Mouse (Mus musculus) intestine, embryonic 14.5 days (tissue): ENCODE measurements around the gene Nlrc3. TPM values are rescaled to one million over a fixed set of nuclear protein-coding genes. Genes with fewer than 3 reads are reported as not detected.
"Not testable (repeated sequence)": the region's sequence is repeated elsewhere in the genome, so short reads cannot be mapped to it uniquely, and the experiment has no call there.

ENCODE experiments used
- ATAC-seq: fragments of 200-750 bp; cut with Nextera tagmentation; replicated peaks from 2 replicates; pipeline ENCODE4 v1.8.0; 2017; ENCODE audit warnings: low read depth, moderate number of reproducible peaks, moderate TSS enrichment, moderate library complexity; ENCODE audit not compliant: low FRiP score, low TSS enrichment
- DNase-seq: peaks from one replicate; pipeline ENCODE4 v3.0.0-alpha.2; 2018; ENCODE audit warnings: low spot score
- H3K27ac ChIP-seq: fragments of 300-500 bp; sonication (generic); 2 replicates; pipeline ENCODE4 v1.5.1; 2014; ENCODE audit warnings: low read depth, mild to moderate bottlenecking, control low read depth
- H3K27me3 ChIP-seq: fragments of 300-500 bp; sonication (generic); replicated peaks from 2 replicates; pipeline ENCODE4 v1.6.1; 2014; ENCODE audit warnings: low read length, control low read depth; ENCODE audit not compliant: control insufficient read depth, insufficient read depth
- H3K36me3 ChIP-seq: fragments of 300-500 bp; sonication (generic); 2 replicates; pipeline ENCODE4 v1.6.1; 2014; ENCODE audit warnings: low read length, control low read depth; ENCODE audit not compliant: control insufficient read depth, insufficient read depth
- H3K4me1 ChIP-seq: fragments of 300-500 bp; sonication (generic); replicated peaks from 2 replicates; pipeline ENCODE4 v1.6.1; 2014; ENCODE audit warnings: low read length, control low read depth, mixed read lengths; ENCODE audit not compliant: control insufficient read depth, insufficient read depth
- H3K4me2 ChIP-seq: fragments of 300-500 bp; sonication (generic); 2 replicates; pipeline ENCODE4 v1.6.1; 2014; ENCODE audit warnings: low read length
- H3K4me3 ChIP-seq: fragments of 300-500 bp; sonication (generic); 2 replicates; pipeline ENCODE4 v1.5.1; 2014; ENCODE audit warnings: low read depth, low read length, control low read depth, mixed read lengths
- H3K9ac ChIP-seq: fragments of 300-500 bp; sonication (generic); 2 replicates; pipeline ENCODE4 v1.6.1; 2014; ENCODE audit warnings: mild to moderate bottlenecking, low read length
- H3K9me3 ChIP-seq: fragments of 300-500 bp; sonication (generic); 2 replicates; pipeline ENCODE4 v1.6.1; 2016; ENCODE audit warnings: low read length, control low read depth; ENCODE audit not compliant: control insufficient read depth
- WGBS: fragments of 180-500 bp; shearing (Covaris S2); extraction: QIAGEN DNeasy Blood & Tissue Kit; methylation state at CpG from one replicate; pipeline ENCODE4 v1.1.7; 2014; 5-methylcytosine and 5-hydroxymethylcytosine counted together
- polyA plus RNA-seq: library from polyadenylated mRNA; unstranded; fragments of >200 nt; fragmentation: Nextera tagmentation; extraction: Ambion mirVana; gene quantifications from 2 replicates; pipeline ENCODE4 v1.2.1, GENCODE M21; 2014

Nlrc3 gene
- 0.84 and 1.6 TPM in 2 replicates for polyA plus RNA-seq

DNA sequence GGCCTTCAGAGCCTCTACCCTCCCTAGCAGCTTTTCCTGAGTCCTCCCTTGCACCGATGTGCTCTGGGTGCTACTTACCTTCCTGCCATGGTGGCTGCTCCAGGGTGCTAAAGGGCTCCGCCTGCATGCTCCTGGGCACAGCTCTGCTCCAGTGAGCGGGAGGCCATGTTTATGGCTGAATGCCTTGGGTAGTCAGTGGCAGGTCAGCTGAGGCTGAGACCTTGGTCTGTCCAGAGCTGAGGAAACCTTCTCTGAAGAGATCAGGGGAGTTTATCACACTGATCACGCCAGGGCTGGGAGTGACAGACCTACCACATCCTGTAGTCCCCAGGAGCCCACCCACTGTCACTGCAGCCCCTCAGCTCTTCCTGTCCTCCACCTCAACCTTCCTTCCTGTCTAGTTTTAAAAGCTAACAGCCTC lies at the start of gene Nlrc3:
Gene Nlrc3, minus strand, starts transcription at position 382 of the 421 bp plus-strand sequence.
- Histone ChIP-seq H3K4me2 (no peak within 1 kb of the TSS), H3K4me3 (no peak within 1 kb of the TSS), H3K9ac (no peak within 1 kb of the TSS), H3K4me1 (no peaks in the 10 kb centered on the region), H3K36me3 (peaks cover 36% of the 10 kb centered on the region), H3K27me3 (no peaks in the 10 kb centered on the region), H3K27ac (no peak within 1 kb of the TSS), H3K9me3 (no peaks in the 10 kb centered on the region)
- no peak for DNase-seq
- no peak; the same call in 1 of the 2 replicates for ATAC-seq
- 63% methylated on average over 4 of the region's 4 CpGs for WGBS

DNA sequence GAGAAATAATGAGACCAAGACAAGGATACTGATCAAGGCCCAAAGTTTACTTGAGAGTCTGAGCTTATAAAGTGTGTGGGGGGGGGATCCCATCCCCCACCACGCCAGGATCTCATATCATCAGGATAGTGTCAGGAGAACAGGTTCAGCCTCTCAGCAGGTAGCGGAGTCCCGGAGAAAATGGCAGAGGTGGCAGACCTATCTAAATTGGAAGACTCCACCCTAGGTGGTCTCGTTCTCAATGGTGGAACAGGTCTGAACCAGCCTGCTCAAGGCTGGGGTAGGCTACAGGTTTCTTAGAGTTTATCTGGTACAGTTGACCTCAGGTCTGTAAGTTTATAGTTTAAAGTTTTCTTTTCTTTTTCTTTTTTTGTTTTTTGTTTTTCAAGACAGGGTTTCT lies 46.3 kb upstream of the Nlrc3 start:
- Histone ChIP-seq H3K27me3 (no peaks in the 10 kb centered on the region), H3K36me3 (no peaks in the 10 kb centered on the region), H3K4me2 (no peak overlapping the region), H3K9me3 (no peaks in the 10 kb centered on the region), H3K4me3 (no peak overlapping the region), H3K9ac (no peak overlapping the region), H3K4me1 (no peaks in the 10 kb centered on the region), H3K27ac (no peak overlapping the region)
- 73% methylated on average over 4 of the region's 4 CpGs for WGBS
- ATAC-seq = no peak
- no peak for DNase-seq

DNA sequence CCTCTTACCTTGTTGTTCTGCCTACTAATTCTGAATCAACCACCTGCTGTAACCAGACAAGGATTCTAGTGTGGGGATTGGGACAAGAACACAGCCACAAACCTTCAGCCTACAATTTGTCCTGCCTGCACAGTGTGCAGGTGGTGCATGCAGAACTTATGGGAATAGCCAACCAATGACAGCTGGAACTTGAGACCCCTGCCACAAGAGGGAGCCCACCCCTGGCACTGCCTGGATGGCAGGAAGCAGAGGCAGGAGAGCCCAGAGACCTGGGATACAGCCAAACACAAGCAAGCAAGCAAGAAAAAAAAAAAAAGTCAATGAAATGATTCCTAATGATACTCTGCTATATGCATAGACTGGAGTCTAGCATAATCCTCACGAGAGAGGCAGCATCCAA lies 44.8 kb upstream of the Nlrc3 start:
- no peak overlapping the region for H3K4me3 ChIP-seq
- ATAC-seq (no peak), DNase-seq (no peak)
- 89% methylated on average over 1 of the region's 1 CpGs for WGBS
- H3K4me1 ChIP-seq = no peaks in the 10 kb centered on the region
- H3K27ac ChIP-seq = no peak overlapping the region
- H3K9me3 ChIP-seq = no peaks in the 10 kb centered on the region
- H3K27me3 ChIP-seq = no peaks in the 10 kb centered on the region
- H3K9ac ChIP-seq = no peak overlapping the region
- H3K36me3 ChIP-seq = no peaks in the 10 kb centered on the region
- no peak overlapping the region for H3K4me2 ChIP-seq

GRCm38 (mm10) chr16:4017466-4017865 lies 41.0 kb upstream of the Nlrc3 start:
- DNase-seq, H3K36me3 ChIP-seq, H3K4me2 ChIP-seq, H3K27ac ChIP-seq, ATAC-seq, H3K9me3 ChIP-seq, H3K9ac ChIP-seq, H3K27me3 ChIP-seq, H3K4me3 ChIP-seq, H3K4me1 ChIP-seq: not testable (repeated sequence)
- WGBS = 87% methylated on average over 6 of the region's 6 CpGs

- H3K36me3 ChIP-seq, H3K4me1 ChIP-seq, H3K27ac ChIP-seq, DNase-seq, H3K9ac ChIP-seq, H3K4me2 ChIP-seq, H3K27me3 ChIP-seq, H3K9me3 ChIP-seq, ATAC-seq, H3K4me3 ChIP-seq: not testable (repeated sequence)
- 75% methylated on average over 17 of the region's 17 CpGs for WGBS
These were observed 40.4 kb upstream of the Nlrc3 start for GRCm38 (mm10) chr16:4016786-4017185.

DNA sequence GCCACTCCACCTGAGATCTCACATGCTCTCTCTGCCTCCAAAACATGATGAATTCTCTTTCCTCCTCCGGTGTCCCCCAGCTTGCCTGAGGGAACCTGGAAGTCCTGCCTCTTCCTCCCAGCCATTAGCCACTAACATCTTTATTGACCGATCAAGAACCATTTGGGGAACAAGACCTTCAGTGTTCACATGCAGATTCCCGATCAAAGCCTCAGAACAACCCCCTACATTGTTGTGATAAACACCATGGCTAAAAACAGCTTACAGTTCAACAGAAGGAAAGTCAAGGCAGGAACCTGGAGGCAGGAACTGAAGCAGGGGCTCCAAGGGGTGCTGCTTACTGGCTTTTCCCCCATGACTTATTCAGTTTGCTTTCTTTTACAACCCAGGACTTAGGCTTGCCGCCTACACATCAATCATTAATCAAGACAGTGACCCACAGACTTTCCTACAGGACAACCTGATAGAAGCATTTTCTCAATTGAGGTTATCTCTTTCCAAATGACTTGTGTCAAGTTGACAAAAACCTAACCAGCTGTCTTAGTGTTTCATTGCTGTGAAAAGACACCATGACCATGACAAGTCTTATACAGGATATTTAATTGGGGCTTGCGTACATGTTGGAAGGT lies 37.7 kb upstream of the Nlrc3 start:
- Histone ChIP-seq H3K4me1 (no peaks in the 10 kb centered on the region), H3K9me3 (no peaks in the 10 kb centered on the region), H3K9ac (no peak overlapping the region), H3K4me2 (no peak overlapping the region), H3K36me3 (no peaks in the 10 kb centered on the region), H3K4me3 (no peak overlapping the region), H3K27ac (no peak overlapping the region), H3K27me3 (no peaks in the 10 kb centered on the region)
- DNase-seq = no peak
- WGBS = 78% methylated on average over 5 of the region's 5 CpGs
- ATAC-seq = no peak

GRCm38 (mm10) chr16:4012882-4013570 lies 36.6 kb upstream of the Nlrc3 start:
- DNase-seq (no peak), ATAC-seq (no peak)
- H3K9ac ChIP-seq = no peak overlapping the region
- no peaks in the 10 kb centered on the region for H3K4me1 ChIP-seq
- H3K27ac ChIP-seq = no peak overlapping the region
- no peak overlapping the region for H3K4me2 ChIP-seq
- WGBS = 67% methylated on average over 4 of the region's 4 CpGs
- H3K4me3 ChIP-seq = no peak overlapping the region
- H3K36me3 ChIP-seq = no peaks in the 10 kb centered on the region
- H3K27me3 ChIP-seq = no peaks in the 10 kb centered on the region
- no peaks in the 10 kb centered on the region for H3K9me3 ChIP-seq

DNA sequence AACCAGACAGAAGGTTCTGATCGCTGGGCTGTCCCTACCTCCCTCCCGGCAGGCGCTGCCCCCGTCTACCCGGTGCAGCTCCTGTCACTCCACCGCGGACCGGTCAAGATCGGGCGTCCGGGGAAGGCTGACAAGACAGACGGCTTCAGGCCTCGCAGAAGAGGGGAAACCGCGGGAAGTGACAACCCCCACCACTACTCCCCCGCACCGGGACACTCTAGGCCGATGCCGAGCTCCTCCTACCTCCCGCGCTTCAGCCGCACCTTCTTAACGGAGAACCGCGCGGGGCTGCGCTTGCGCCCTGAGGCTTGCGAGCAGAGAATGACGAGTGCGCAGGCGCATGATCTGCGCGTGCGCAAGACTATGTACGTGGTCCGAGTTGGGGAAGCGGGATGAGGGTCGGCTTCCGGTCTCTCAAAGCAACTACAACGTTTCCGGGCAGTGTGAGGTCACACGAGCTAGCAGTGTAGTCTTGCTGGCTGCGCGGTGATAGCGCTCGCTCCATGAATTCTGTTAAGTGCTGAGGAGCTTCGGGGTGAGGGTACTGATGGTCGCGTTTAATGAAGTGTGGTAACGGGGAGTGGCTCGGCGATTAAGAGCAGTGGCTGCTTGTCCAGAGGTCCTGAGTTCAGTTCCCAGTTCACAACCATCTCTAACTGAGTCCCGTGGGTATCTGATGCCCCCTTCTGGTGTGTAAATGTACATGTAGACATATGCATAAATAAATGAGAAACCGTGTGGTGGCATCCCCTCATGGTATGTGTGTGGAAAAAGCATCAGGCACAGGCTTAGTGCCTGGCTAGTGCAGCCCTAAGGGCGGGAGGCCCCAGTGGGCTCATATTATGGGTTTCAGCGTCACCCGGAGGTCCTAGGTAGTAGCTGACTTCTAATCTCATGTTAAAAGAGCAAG lies 27.3 kb upstream of the Nlrc3 start, which contains the start of gene Slx4:
Gene Slx4, minus strand, starts transcription at position 282 of the 910 bp plus-strand sequence.
- peaks cover 27% of the 10 kb centered on the region for H3K36me3 ChIP-seq
- H3K27ac ChIP-seq = peak within 1 kb of the TSS; percentile 81
- peaks cover 8% of the 10 kb centered on the region for H3K4me1 ChIP-seq
- peak within 1 kb of the TSS; percentile 80 for H3K9ac ChIP-seq
- DNase-seq = peak; percentile 92
- H3K4me2 ChIP-seq = peak within 1 kb of the TSS; percentile 86
- no peaks in the 10 kb centered on the region for H3K27me3 ChIP-seq
- WGBS = under 1% methylated on average over 57 of the region's 58 CpGs
- ATAC-seq = peak; percentile 98
- no peaks in the 10 kb centered on the region for H3K9me3 ChIP-seq
- H3K4me3 ChIP-seq = peak within 1 kb of the TSS; percentile 94
